Mouse (Mus musculus): ENCODE results near the gene Zfp68. TPM values are rescaled to one million over a fixed set of nuclear protein-coding genes. Genes with fewer than 3 reads are reported as not detected.

Zfp68 gene
- 74.1 TPM for polyA plus RNA-seq (2017; shearing (Covaris generic))

DNA sequence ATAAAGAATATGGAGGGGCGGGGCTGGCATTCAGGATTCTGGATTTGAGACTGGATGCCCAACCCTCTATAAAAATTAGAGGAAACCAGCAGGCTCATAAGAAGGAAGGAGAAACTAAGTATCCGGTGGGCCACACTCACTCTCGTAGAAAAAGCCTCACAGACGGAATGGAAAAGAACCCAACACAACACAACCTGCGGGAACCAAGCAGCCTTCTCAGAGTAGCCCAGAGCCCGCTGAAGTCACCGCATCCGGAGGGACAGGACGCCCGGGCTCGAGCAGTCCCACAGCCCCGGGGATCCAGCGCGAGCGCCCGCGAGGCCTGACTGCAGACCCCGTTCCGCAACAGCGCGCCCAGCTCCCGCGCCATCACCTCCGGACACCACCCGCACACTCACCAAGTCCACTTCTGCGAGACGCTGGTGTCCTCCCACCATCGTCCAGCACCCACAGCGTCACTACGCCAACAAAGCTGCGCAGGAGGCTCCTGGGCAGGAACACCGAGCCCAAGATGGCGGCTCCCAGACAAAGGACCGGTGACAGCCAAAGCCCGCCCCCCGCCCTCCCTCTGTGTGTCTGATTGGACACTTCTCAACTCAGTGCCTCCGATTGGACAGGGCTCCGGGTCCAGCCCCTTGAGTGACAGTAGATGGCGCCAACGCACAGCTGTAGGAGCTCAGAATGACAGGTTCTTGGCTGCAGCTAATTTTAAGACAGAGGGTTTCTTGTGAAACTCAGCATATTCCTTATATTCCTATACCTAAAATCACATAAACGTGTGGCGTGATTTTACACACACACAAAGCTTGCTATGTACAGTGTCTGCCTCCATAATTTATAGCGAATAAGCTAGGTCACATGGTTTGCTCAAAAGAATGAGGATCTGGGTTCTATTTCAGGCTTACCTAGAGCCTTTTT lies at the start of gene Zfp68:
Gene Zfp68, minus strand, starts transcription at position 551 of the 918 bp plus-strand sequence.

DNA sequence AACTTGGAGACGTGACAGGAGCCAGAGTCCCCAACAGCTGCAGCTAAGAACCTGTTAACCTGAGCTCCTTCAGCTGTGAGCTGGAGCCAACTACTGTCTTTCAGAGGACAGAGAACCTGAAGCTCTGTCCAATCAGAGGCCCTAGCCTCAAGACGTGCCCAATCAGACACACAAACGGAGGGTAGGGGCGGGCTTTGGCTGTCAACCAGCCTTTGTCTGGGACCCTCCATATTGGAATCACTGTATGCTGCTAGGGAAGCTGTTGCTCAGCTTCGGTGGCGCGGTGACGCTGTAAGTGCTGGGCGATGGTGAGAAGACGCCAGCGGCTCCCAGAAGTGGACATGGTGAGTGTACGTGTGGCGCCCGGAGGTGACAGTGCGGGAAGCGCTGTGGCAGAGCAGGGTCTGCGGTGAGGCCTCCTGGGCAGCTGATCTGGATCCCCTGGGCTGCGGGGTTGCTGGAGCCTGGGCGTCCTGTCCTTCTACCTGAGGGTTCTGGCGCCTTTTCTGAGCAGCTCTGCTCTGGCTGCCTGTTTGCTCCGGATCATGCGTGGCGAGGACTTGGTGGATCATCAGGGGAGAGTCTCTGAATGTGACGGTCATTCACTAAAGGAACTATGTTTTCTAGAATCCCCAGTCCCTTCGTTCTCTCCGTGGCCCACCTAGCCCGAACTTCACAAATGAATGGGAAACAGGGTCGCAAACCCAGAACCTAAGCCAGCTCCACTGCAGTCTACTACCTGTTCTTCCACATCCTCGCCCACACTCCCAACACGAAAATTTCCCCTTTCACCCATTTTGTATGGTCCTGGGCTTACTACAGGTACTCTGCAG lies 3.3 kb upstream of the Zfp68 start, which contains the start of gene A430033K04Rik:
Gene A430033K04Rik, plus strand, starts transcription at position 215 of the 833 bp plus-strand sequence.

DNA sequence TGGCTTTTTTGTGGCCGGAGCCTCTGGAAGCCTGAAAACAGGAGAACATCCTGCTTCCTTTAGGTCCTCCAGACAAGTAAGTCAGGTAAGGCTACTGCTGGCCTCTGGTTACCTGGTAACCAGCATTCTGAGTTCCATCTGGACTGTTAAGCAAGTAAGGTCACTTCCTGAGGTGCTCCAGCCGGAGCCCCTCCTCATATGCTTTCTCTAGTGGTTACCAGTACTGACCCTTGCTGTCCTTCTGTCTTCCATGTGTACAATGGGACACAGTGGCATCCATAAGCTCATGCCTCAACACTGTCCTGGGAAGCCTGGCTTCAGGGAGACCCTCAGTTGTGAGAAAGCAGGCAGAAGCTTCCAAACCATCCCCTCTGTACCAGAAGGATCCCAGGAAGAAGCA lies 54.9 kb downstream of the Zfp68 start, which contains the start of gene 1700123K08Rik:
Gene 1700123K08Rik, minus strand, starts transcription at position 101 of the 400 bp plus-strand sequence.

Other genes with a start within 250 kb of the Zfp68 start
- 29.4 TPM for gene Zfp157, start 178.3 kb downstream of the Zfp68 start, polyA plus RNA-seq (2017; shearing (Covaris generic))
- gene 1700123K08Rik, start 55.0 kb downstream of the Zfp68 start, polyA plus RNA-seq (2017; shearing (Covaris generic)), result not detected
- 9.4 TPM for gene A430033K04Rik, start 3.1 kb upstream of the Zfp68 start, polyA plus RNA-seq (2017; shearing (Covaris generic))
- not detected for gene Fam20c, start 134.8 kb upstream of the Zfp68 start, polyA plus RNA-seq (2017; shearing (Covaris generic))
- gene Gm5294, start 200.3 kb upstream of the Zfp68 start, polyA plus RNA-seq (2017; shearing (Covaris generic)), result not detected